Mouse (Mus musculus): ENCODE results near the gene Gkn1. TPM values are rescaled to one million over a fixed set of nuclear protein-coding genes. Genes with fewer than 3 reads are reported as not detected.

The Gkn1 gene
- total RNA-seq, 2 experiments from 2014 or later, result not detected

DNA sequence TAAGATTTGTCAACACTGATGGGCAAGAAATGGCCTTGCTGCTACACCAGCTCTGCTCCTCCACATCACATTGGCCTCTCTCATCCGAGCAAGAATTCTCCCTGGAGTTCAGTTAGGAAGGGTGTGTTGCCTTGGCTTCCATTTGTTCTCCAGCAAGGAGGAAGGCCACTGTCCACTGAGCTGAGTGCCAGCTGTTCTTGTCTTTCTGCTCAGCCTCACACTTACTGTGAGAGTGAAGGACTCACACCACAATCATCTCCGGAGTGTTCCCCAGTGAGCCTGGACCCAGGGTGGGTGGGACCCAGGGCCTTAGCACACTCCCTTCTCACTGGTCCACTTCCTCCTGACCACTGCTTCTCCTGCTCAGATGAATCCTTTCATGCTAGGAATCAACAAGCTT lies 23.8 kb downstream of the Gkn1 start:
- peak; percentile 20 for DNase-seq (ENCODE audit: low spot score)

DNA sequence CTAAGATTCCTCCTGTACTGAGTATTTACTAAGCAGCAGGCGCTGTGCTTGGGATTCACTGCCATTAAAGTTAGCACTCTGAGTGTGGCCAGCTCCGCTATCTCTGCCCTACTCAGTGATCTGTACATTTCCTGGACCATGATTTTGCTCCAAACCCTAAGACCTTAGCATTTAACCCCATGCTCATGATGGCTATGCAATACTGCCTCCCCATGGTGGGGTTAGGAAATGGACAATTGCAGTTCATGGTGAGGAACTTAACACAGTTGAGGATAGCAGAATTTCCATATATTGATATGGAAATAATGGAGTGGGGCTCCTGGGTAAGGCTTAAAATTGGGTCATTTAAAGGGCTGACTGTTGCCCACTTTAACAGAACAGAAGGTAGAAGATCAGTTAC lies 27.4 kb downstream of the Gkn1 start:
- DNase-seq (ENCODE audit: low spot score), result peak; percentile 30

DNA sequence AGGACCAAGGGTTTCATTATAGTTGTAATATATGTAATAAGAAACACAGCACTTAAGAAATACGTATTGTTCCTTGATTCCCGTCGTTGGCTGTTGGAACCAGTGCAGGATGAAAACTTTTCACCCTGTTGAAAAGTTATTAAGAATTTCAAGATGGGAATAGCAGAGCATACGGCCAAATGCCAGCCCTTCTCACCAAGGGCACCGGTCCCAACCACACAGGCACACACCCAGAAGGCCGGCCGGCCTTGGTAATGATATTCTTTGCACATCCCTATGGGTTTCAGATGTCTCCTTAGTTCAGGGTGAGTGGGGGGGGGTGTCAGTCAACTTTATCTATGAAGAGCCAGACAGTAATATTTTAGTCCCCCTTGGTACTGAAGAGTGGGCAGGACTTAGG lies 32.1 kb downstream of the Gkn1 start:
- peak; percentile 27 for DNase-seq (ENCODE audit: low spot score)

DNA sequence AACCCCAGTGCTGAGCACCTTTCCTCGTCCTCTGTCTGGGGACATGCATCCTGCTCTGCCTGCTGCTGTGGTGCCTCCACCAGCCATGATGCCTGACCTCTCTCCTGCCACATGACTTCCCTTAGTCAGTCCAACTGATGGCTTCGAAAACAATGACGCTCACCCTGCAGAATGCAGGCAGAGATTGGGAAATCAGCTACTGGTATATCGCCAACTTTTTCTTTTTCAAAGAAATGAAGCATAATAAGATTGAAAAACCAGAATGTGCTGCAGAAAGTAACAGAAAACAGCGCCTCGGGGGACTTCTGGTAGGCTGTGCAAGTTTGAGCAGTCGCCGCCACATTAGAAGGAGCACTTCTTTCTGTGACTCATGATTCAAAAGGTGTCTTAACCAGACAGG lies 33.8 kb downstream of the Gkn1 start:
- peak; percentile 75 for DNase-seq (ENCODE audit: low spot score)

DNA sequence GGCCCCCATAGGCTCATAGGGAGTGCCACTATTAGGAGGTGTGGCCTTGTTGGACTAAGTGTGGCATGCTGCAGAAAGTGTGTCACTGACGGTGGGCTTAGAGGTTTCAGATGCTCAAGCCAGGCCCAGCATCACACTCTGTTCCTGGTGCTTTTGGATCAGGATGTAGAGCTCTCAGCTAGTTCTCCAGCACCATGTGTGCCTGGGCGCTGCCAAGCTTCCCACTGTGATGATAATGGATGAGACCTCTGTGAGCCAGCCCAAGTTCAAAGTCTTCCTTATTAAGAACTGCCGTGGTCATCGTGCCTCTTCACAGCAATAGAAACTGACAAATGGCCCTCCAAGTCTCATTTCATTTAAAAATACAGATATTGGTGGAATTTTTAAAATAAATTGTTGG lies 38.0 kb downstream of the Gkn1 start:
- no peak for DNase-seq (ENCODE audit: low spot score)

DNA sequence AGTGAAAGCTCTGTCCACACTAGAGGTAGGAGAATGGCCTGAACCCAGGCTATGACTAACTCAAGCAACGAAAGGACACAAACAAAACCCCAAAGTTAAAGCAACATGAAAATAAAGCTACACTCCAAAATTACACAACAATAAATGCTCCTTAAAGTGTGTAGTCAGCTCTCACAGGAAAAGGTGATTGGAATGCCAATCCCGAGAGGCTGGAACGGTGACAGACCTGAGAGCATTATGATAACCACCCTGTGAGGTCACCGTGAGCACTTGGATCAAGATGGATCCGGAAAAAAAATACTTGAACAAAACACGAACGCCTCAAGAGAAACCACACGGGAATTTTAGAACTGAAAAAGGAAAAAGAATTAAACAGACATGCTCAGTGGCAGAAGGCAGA lies 46.3 kb downstream of the Gkn1 start:
- peak; percentile 41 for DNase-seq (ENCODE audit: low spot score)

DNA sequence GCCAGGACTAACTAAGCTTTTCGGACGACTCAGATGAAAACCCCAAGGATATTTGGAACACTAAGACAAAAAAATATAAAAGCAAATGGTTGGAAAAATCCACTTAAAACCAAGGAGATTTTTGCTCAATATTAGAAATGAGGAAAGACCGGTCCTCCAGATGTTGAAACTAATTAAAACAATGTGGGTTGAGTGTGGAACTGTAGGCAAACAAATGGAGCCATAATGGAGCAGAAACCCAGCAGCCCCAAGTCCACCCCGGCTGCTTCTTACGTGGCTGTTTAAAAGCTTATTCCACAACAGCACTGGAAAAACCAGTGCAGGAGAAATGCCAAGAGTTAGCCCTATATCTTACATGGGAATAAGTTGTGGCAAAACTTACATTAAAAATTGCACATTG lies 48.0 kb downstream of the Gkn1 start:
- DNase-seq (ENCODE audit: low spot score), result no peak

DNA sequence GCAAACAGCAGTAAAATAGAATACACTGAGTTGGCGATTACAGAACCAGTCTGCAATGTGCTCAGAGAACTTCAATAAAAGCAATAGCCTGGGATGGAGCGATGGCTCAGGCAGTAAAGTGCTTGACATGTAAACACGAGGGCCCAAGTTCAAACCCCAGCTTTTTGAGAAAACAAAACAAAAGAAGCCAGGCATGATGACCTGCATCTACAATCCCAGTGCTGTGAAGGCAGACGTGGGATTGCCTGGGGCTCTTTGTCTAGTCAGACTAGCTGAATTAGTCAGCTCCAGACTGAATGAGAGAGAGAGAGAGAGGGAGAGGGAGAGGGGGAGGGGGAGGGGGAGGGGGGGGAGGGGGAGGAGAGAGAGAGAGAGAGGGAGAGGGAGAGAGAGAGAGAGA lies 48.8 kb downstream of the Gkn1 start:
- DNase-seq (ENCODE audit: low spot score), result no peak

Other genes starting within 250 kb of the Gkn1 start
- gene D6Ertd527e, start 246.2 kb downstream of the Gkn1 start, total RNA-seq (2021), result not detected
- gene Antxr1, start 15.1 kb downstream of the Gkn1 start, total RNA-seq (2021), result 1 to 10 TPM; 5.7 to 7.3 TPM
- not detected for gene Gkn2, start 22.4 kb upstream of the Gkn1 start, total RNA-seq (2021)
- 1 to 10 TPM; 1.3 to 1.7 TPM for gene Gkn3, start 38.0 kb upstream of the Gkn1 start, total RNA-seq (2021)
- gene Bmp10, start 78.1 kb upstream of the Gkn1 start, total RNA-seq (2021), result not detected
- under 1 TPM; 0.57 to 0.87 TPM for gene Arhgap25, start 182.3 kb upstream of the Gkn1 start, total RNA-seq (2021)
- gene Prokr1, start 239.8 kb upstream of the Gkn1 start, total RNA-seq (2021), result 1 to 10 TPM in 1 of 2 experiments, under 1 TPM in 1; 0.98 to 1.5 TPM

All from gastrocnemius, adult 18-20 months (tissue).